11 mouse cellular contexts compared by ENCODE assay signal in genomic region chr15:97603492-97603891, GRCm38 (mm10).
DNase-seq lines count a peak whose midpoint lies in the region; ATAC-seq and TF ChIP-seq lines count a peak whose summit lies in the region.
"Had no signal": no experiment of that assay in that cellular context is flagged by ENCODE, and none has a peak within 500 bp of the region (broad histone marks: within the 10 kb centered on the region; RNA-seq: fewer than 3 reads in every experiment).

No protein-coding gene starts in this region.

- peaks cover 7% of the 10 kb centered on the region; the same call in 1 of the 2 replicates for H3K4me1 ChIP-seq in kidney, postnatal 0 days (replicated peaks; ENCODE audit: insufficient read depth, low read length)
- peaks cover 3% of the 10 kb centered on the region; the same call in 1 of the 2 replicates for H3K4me1 ChIP-seq in stomach, postnatal 0 days (replicated peaks; ENCODE audit: control insufficient read depth, insufficient read depth)

- ATAC-seq in kidney, postnatal 0 days (replicated peaks; ENCODE audit: low FRiP score, low read depth): no peak
- ATAC-seq in stomach, postnatal 0 days (ENCODE audit: low FRiP score, low TSS enrichment): no peak

- H3K4me2 ChIP-seq in kidney, postnatal 0 days (ENCODE audit: low read length): no peak overlapping the region
- no peak overlapping the region for H3K4me2 ChIP-seq in stomach, postnatal 0 days (replicated peaks; ENCODE audit: low read depth)
- H3K4me2 ChIP-seq: limb, embryonic 15.5 days had no signal

- H3K9ac ChIP-seq in kidney, postnatal 0 days (ENCODE audit: low read depth, low read length): no peak overlapping the region
- H3K9ac ChIP-seq in stomach, postnatal 0 days (ENCODE audit: low read length): no peak overlapping the region
- H3K9ac ChIP-seq: limb, embryonic 15.5 days had no signal

- DNase-seq in kidney, postnatal 0 days (ENCODE audit: low spot score): peak; percentile 64
- DNase-seq in kidney, adult 18-20 months: no peak
- peak; percentile 34 for DNase-seq in thymus, postnatal 0 days (ENCODE audit: low spot score)
- DNase-seq in thymus, postnatal 25 days: no peak
- peak; percentile 56 for DNase-seq in ZHBTc4 (ENCODE audit: low read depth, low spot score)
- DNase-seq in stomach, postnatal 0 days (ENCODE audit: low spot score): no peak
- DNase-seq in right cerebral cortex, postnatal 25 days: no peak
- no peak for DNase-seq in frontal cortex, postnatal 10 days (ENCODE audit: low spot score in 2 of 2)
- DNase-seq: adrenal gland, adult 2 months; heart, adult 18-20 months had no signal

- peak; percentile 64; the same call in 1 of the 2 replicates for TF ChIP-seq CTCF in kidney, postnatal 0 days (IDR thresholded peaks at IDR 0.05; ENCODE audit: low read depth)
- peak; percentile 67 for TF ChIP-seq CTCF in stomach, postnatal 0 days (IDR thresholded peaks at IDR 0.05; ENCODE audit: low read depth)

- no peak overlapping the region for H3K27ac ChIP-seq in kidney, postnatal 0 days
- H3K27ac ChIP-seq in stomach, postnatal 0 days (replicated peaks): no peak overlapping the region
- H3K27ac ChIP-seq: limb, embryonic 15.5 days had no signal

- WGBS in kidney, postnatal 0 days: 64% methylated on average over 6 of the region's 6 CpGs
- WGBS in stomach, postnatal 0 days: 65% methylated on average over 6 of the region's 6 CpGs

- no peak overlapping the region for H3K4me3 ChIP-seq in kidney, postnatal 0 days (replicated peaks; ENCODE audit: low read depth, low read length)
- H3K4me3 ChIP-seq in stomach, postnatal 0 days (ENCODE audit: low read depth, low read length): no peak overlapping the region
- H3K4me3 ChIP-seq: limb, embryonic 15.5 days had no signal

- H3K36me3 ChIP-seq in kidney, postnatal 0 days (ENCODE audit: insufficient read depth, low read length): no peaks in the 10 kb centered on the region
- no peaks in the 10 kb centered on the region for H3K36me3 ChIP-seq in stomach, postnatal 0 days (ENCODE audit: control insufficient read depth, insufficient read depth, low read length)
- H3K36me3 ChIP-seq: limb, embryonic 15.5 days had no signal

- no peaks in the 10 kb centered on the region for H3K27me3 ChIP-seq in kidney, postnatal 0 days (ENCODE audit: insufficient read depth, low read length)
- H3K27me3 ChIP-seq in stomach, postnatal 0 days (ENCODE audit: control insufficient read depth, insufficient read depth, low read length): no peaks in the 10 kb centered on the region
- H3K27me3 ChIP-seq: limb, embryonic 15.5 days had no signal

- H3K9me3 ChIP-seq in kidney, postnatal 0 days (replicated peaks; ENCODE audit: low read length): no peaks in the 10 kb centered on the region
- H3K9me3 ChIP-seq in stomach, postnatal 0 days (ENCODE audit: control insufficient read depth, low read length): no peaks in the 10 kb centered on the region
- H3K9me3 ChIP-seq: limb, embryonic 15.5 days had no signal

- TF ChIP-seq EP300 in stomach, postnatal 0 days (optimal IDR thresholded peaks at IDR 0.05): no peak

Comparison
In these comparisons a context has a peak if more than half of its experiments do, and no peak if none do; other contexts are left out.
1. DNase-seq: peak in kidney, postnatal 0 days (single experiment), thymus, postnatal 0 days (single experiment) and ZHBTc4 (single experiment); none in kidney, adult 18-20 months (single experiment), thymus, postnatal 25 days (single experiment), stomach, postnatal 0 days (single experiment), right cerebral cortex, postnatal 25 days (single experiment) and frontal cortex, postnatal 10 days (0 of 2).